Mouse (Mus musculus) frontal cortex, adult (tissue): Measurements from ENCODE around the gene Gm47841.
A peak's percentile ranks its signal among the peaks of the same experiment; 100 is the strongest.

ENCODE experiments used
- ATAC-seq: cut with Nextera tagmentation; 2 replicates; pipeline ENCODE4 v1.9.2; 2017; ENCODE audit warnings: mild to moderate bottlenecking, moderate library complexity, mixed read lengths; ENCODE audit not compliant: low TSS enrichment

The Gm47841 gene

DNA sequence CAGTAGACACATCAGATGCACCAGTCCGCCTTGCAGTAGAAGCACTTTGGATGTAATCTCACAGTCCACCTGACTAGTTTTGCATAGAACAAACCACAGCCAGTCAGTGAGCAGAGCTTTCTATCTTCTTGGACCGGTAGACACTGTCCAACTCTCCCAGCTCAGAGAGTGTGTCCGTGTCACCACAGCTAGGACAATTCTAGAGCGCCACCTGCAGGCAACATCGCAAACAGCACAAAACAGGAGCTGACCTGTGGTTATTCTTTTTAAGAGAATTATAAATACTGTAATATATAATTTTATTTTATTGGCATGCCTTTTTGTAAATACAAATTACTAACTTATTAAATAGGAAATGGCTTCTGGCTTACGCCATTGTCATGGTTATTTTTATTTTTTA, 4.6 kb downstream of the Gm47841 start:
- ATAC-seq: 0 out of 2 replicates have a peak, but pooled peaks have one; percentile 24

DNA sequence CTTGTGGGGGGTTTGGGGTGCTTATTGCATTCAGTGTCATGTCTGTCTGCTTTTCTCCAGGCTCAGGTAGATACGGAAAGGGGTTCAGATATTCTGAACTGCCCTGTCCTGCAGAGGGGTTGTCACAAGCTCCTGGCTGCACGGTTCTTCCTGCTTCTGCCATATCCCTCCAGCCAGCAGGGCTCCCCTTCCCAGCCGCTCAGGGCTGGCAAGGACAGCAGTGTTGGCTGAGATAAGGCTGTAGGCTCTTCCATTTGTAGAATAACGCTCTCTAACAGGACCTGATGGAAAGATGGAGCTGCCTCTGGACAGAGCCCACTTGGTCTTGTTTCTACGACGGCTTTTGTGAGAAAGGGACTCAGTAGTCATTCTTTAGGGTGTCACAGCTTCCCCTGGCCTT, 5.2 kb downstream of the Gm47841 start:
- ATAC-seq: no peak

DNA sequence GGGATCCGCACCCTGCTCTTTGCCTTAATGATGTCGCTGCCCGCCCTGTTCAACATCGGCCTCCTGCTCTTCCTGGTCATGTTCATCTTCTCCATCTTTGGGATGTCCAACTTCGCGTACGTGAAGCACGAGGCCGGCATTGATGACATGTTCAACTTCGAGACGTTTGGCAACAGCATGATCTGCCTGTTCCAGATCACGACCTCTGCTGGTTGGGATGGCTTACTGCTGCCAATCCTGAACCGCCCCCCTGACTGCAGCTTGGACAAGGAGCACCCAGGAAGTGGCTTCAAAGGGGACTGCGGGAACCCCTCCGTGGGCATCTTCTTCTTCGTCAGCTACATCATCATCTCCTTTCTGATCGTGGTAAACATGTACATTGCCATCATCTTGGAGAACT, 7.5 kb downstream of the Gm47841 start:
- no peak for ATAC-seq

DNA sequence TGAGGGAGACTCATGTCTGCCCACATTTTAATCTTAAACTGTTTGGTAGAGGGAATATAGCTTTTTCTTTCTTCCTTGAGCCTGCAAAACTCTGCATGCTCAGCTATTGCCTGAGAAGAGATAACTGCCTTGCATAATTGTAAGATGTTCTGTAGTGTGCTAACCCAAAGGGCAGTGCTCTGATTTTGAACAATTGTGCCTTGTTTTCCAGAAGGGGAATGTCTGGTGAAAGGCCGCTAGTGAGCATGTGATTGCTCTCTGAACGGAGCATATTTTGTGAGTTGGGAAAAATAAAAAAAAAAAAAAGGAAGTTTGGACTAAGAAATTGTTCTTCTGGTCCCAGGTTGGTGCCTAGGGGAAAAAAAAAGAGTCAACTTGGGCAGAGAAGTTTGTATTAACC, 18.2 kb downstream of the Gm47841 start:
- ATAC-seq: no peak

DNA sequence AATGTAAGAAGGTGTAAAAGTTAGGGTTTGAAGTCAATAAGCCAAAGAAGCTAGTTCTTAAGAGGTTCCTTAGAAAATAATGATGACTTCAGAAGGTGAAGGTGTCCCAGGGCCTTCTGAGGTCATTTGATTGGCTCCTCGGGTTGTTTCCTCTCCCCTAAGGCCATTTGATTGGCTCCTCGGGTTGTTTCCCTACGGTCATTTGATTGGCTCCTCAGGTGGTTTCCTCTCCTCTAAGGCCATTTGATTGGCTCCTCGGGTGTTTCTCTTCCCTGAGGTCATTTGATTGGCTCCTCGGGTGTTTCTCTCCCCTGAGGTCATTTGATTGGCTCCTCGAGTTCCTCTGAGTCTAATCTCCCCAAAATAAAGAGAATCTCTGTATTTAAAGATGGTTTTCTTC, 35.8 kb downstream of the Gm47841 start:
- ATAC-seq: no peak

DNA sequence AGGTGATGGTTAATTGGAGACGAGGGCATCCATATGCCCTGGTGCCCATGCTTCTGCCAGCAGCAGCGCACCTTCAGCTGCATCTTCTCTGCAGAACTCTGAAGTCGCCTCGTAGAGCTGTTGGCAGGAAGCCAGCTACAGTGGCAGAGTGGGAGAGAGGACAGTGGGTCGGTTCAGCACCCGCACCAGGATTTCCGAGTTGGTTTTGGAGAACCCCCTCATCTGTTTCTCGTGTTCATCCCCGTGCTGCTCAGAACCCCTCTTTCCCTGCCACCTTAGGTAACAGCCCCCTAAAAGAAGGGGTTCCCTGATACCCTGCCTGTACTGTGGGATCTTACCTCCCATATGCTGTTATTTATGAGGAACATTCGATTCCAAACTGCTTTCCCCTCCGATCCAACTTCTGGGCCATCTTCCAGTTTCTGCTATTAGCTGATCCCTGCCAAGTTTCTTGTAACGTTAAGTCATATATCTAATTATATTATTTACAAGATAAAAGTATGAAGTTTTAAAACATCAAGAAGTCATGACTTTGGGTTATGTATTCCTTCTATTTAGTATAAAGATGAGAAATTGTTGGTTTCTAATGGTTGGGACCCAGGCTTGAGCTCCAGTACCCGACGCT, 38.7 kb downstream of the Gm47841 start:
- ATAC-seq: no peak

DNA sequence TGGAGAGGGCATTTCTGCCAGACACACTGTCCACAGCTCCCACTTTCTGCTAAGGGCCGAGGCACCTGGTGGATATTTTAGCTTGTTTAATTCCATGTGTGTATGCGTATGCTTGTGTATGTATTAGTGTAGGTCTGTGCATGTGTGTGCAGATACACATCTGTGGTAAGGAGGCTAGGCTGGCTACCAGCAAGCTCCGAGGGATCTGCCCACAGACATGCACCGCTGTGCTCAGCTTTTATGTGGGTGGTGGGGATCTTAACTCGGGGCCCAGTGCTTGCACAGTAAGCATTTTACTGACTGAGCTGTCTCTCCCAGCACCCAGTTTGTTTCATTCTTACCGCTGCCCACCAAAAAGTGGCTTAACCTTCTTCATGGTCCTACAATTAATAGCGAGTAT, 40.0 kb downstream of the Gm47841 start:
- peak; percentile 67 for ATAC-seq

DNA sequence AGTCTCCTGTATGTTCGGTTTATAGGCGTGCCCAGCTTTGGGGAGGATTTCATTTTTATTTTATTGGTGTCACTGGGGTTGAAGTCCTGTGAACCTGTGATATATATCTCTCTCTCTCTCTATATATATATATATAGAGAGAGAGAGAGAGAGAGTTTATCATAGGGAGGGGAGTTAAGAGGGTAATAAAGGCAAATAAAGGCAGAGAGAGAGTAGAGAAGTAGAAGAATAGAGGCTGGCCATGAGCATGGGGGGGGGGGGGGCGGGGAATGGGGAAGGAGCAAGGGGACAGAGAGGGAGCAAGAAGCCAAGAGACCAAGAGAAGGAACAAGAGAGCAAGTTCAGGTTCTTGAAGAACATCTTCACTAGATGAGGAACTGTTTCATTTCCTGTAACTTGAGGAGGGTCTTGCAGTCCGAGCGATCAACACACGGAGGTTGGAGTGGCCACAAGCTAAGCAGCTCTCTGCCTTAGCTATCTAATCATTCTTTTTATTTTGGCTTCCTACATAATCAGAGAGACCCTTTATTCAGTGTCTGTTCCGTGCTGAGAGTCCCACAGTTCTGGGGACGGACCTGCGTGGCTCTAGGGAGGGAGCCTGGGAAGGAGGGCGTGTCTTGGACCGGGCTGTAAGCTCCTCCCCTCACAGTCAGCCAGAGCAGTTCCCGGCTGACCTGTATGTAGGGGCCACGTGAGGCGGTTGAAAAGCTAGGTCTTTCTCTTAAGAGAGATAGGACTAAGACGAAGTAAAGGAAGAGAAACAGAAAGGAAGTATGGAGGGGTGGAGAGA, 40.8 kb downstream of the Gm47841 start:
- ATAC-seq: 0 out of 2 replicates have a peak, but pooled peaks have one; percentile 32

DNA sequence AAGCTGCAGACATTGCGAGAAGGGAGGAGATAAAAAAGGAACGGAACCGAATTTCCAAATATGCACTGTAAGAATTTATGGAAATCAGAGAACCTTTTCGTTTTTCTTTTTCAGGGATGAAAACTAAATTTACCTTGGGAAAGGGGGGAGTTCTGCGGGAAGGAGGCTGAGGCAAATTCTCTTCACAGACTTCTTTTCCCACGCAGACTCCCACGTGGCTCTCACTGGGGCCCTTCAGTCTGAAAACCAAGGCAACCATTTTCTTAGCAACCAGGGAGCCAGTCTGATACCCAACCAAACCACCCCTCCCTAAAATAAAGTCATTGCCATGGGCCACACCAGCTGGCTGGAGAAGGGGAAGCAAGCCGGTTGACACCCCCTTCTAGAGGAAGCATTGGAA, 41.5 kb downstream of the Gm47841 start:
- peak; percentile 71 for ATAC-seq

DNA sequence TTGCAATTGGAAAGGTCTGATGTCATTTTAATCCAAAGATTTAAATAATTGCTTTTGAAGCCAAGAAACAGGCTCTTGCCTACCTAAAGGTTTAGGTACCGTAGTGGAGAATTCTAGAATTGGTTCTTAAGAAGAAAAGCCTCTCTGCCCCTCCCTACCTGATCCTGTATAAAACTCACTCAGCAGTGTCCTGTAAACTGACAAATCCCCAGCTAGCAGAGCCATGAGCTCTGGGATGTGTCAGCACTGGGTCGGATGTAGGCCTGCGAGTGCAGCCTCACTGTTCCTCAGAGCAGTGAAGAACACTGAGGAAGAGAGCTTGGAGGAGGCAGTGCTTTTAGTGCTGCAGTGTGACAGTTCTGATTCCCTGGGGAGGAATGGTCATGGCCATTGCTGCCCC, 42.7 kb downstream of the Gm47841 start:
- no peak for ATAC-seq

DNA sequence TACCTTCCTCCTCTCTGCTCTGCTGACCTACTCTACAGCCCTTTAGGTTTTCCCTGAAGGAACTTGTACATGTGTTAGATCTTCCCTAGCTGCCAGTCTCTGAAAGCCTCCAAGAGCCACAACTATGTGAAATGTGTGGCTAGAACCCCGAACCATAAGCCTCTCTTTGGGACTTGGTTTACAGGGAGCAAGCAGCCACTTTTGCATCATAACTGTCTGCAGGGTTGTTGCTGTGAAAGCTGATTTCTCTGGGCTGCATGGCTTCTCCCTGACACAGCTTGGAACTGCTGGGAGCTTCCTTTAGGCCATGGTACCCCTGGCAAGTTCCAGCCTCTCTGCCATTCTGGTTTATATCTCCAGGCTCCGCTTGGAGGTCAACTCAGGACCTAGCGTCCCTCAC, 44.7 kb downstream of the Gm47841 start:
- no peak for ATAC-seq

DNA sequence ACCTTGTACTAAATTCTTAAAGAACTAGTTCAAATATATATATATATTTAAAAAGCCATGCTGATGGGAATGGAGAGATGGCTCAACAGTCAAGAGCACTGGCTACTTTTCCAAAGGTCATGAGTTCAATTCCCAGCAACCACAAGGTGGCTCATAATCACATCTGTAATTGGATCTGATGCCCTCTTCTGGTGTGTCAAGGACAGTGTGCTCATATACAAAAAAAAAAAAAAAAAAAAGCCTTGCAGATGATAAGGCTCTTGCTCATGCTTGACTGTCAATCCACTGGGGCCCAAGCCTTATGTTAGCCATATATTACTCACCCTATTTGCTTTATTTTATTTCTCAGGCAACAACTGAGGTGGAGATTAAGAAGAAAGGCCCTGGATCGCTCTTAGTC, 45.5 kb downstream of the Gm47841 start:
- no peak for ATAC-seq

DNA sequence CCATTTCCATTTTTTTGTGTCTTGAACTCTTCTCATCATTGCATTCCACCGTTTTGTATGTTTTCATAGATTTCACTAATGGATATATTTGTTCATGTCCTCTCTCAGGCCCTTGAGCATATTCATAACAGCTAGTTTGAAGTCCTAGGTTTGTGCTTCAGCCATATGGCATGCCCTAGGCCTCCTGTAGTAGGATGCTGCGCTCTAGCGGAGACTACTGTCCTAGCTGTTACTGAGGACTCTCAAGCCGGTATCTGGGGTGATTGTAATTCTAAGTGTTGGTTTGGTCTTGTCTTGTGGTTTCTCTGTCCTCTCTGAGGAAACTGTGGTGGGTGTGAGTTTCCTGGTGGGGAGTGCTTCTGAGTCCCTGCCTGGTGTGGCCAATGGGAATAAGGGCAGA, 50.1 kb downstream of the Gm47841 start:
- peak; percentile 86 for ATAC-seq
